Mouse (Mus musculus): ENCODE measurements around the gene Wdr90.

DNA sequence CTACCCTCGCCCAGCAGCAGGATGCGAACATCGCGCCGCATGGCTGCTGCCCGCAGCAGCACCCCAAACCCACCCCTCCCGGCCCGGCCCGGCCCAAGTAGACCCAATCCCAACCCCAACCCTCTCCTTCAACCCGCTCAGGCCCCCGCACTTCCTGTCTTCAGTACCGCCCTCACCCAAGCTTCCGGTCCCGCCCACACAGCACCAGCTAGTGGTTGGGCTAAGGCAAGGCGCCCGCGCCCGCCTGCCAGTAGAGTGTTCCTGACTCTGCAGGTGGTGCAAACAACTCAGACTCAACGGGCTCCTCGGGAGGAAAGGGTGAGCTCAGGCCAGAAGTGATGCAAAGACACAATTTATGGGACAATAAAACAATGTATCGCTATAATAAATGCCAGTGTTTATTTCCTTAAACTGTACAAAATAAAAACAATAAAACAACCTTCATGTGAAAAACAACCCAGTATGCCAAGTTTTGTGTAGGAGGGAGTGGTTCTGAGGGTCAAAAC, 16.9 kb downstream of the Wdr90 start, which contains the start of gene Rhot2:
- TF ChIP-seq MAFK (IDR thresholded peaks at IDR 0.05; ENCODE audit: insufficient read depth, low read depth, low read length) = no peak
- TF ChIP-seq CHD2 (IDR thresholded peaks at IDR 0.05; ENCODE audit: low read depth, low read length) = no peak
- no peak for TF ChIP-seq HCFC1 (IDR thresholded peaks at IDR 0.05; ENCODE audit: borderline replicate concordance, insufficient read depth, low read length)
- TF ChIP-seq ZC3H11A (IDR thresholded peaks at IDR 0.05; ENCODE audit: borderline replicate concordance, low read depth, low read length) = no peak
- no peak for TF ChIP-seq ZNF384 (IDR thresholded peaks at IDR 0.05; ENCODE audit: low read depth, low read length)
